Mouse (Mus musculus): ENCODE measurements at regions not wholly inside any gene's neighbourhood (a gene's known extent, or its start where the extent isn't known, plus 50 kb on each side); places are given as distances from the start of the nearest gene placed in this dataset.

DNA sequence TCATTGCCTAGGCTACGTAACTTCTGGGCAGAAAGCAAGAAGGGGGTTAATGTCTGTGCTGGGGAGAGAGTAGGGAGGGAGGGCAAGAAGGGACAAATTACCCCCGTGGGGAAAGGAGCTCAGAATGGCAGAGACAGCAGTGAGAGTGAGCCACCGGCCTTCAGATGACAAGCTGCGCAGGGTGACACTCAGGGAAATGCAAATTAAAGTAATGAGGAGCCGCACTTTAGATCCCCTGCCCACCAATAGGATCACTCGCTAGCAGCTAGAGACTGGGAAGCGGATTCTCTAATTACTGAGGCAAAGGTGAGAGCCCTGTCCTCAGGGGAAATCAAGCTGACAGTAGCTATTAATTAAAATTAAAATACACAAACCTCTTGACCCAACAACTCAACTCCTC is 202.5 kb downstream of the Arhgef10l start:
- H3K27me3 ChIP-seq (ENCODE audit: control insufficient read depth, insufficient read depth, insufficient read length), result peaks cover 63% of the 10 kb centered on the region

DNA sequence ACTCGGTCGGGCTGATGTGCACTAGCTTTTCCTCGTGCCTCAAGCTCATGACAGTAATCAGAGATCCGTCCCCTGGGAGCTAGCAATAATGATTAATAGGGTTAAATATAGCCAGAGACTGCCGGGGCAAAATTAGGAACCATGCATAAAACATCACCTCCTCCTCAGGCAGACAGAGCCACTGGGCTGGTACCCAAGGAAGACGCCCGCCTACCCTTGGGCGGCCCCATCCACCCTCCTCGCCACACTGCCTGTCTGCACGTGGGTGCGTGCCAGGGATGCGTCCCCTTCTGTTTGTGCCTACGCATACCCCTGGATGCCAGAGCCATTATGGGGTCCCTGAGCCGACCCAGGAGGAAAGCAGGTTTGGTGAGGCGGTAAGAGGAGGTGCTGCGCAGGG is 204.5 kb downstream of the Arhgef10l start:
- no peaks in the 10 kb centered on the region for H3K36me3 ChIP-seq (ENCODE audit: control insufficient read depth, insufficient read depth)
- H3K27me3 ChIP-seq (ENCODE audit: control insufficient read depth, insufficient read depth, insufficient read length), result peaks cover 46% of the 10 kb centered on the region
- no peaks in the 10 kb centered on the region for H3K79me2 ChIP-seq (ENCODE audit: control insufficient read depth, insufficient read depth)
- H3K4me3 ChIP-seq (ENCODE audit: insufficient read depth, poor library complexity, severe bottlenecking), result no peak overlapping the region
- no peak overlapping the region for H3ac ChIP-seq (ENCODE audit: control insufficient read depth, insufficient read length, low read depth)
- no peak for TF ChIP-seq MYOG (IDR thresholded peaks at IDR 0.05; ENCODE audit: control insufficient read depth, extremely low read depth, insufficient read length)
- no peak for TF ChIP-seq FOSL1 (IDR thresholded peaks at IDR 0.05; ENCODE audit: insufficient read depth, low read length, poor library complexity, severe bottlenecking)
- no peak for TF ChIP-seq MYOD1 (IDR thresholded peaks at IDR 0.05; ENCODE audit: control insufficient read depth, insufficient read length, low read depth)
- TF ChIP-seq CEBPB (IDR thresholded peaks at IDR 0.05; ENCODE audit: low read depth), result no peak
- no peak for TF ChIP-seq USF1 (IDR thresholded peaks at IDR 0.05; ENCODE audit: low read depth)
- no peak for TF ChIP-seq MAX (IDR thresholded peaks at IDR 0.05)
- TF ChIP-seq CTCF (IDR thresholded peaks at IDR 0.05; ENCODE audit: control insufficient read depth, insufficient read depth, insufficient read length), result no peak
- H3K79me3 ChIP-seq (ENCODE audit: low read depth), result no peaks in the 10 kb centered on the region

More for the DNA sequence above, 202.5 kb downstream of the Arhgef10l start:
- H3ac ChIP-seq (ENCODE audit: control insufficient read depth, insufficient read length, low read depth), result no peak overlapping the region
- H3K4me3 ChIP-seq (ENCODE audit: insufficient read depth, poor library complexity, severe bottlenecking), result no peak overlapping the region
- TF ChIP-seq USF1 (IDR thresholded peaks at IDR 0.05; ENCODE audit: low read depth) (no peak), MYOD1 (IDR thresholded peaks at IDR 0.05; ENCODE audit: control insufficient read depth, insufficient read length, low read depth) (no peak), MAX (IDR thresholded peaks at IDR 0.05) (no peak), FOSL1 (IDR thresholded peaks at IDR 0.05; ENCODE audit: insufficient read depth, low read length, poor library complexity, severe bottlenecking) (no peak), MYOG (IDR thresholded peaks at IDR 0.05; ENCODE audit: control insufficient read depth, extremely low read depth, insufficient read length) (no peak), CTCF (IDR thresholded peaks at IDR 0.05; ENCODE audit: control insufficient read depth, insufficient read depth, insufficient read length) (no peak), CEBPB (IDR thresholded peaks at IDR 0.05; ENCODE audit: low read depth) (no peak)
- H3K79me2 ChIP-seq (ENCODE audit: control insufficient read depth, insufficient read depth), result no peaks in the 10 kb centered on the region
- H3K79me3 ChIP-seq (ENCODE audit: low read depth), result no peaks in the 10 kb centered on the region
- H3K36me3 ChIP-seq (ENCODE audit: control insufficient read depth, insufficient read depth), result no peaks in the 10 kb centered on the region

DNA sequence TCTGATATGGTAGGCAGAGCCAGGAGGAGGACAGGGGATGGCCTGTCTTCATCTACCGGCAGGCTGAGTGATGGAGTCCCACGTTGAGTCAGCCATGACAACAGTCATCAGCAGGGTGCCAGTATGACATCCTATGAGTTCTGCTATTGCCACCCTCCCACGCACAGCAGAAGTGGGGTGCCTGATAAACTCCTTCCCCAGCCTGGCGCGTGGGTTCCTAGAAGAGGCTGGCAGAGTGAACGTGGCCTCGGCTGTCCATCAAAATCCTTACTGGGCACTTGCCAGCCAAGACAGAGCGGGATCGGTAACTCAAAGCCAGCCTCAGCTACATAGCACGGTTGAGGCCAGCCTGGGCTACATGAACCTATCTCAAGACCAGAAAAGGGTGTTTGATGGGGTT is 202.5 kb upstream of the Igsf21 start:
- no peaks in the 10 kb centered on the region for H3K36me3 ChIP-seq (ENCODE audit: control insufficient read depth, insufficient read depth)
- no peak overlapping the region for H3K4me3 ChIP-seq (ENCODE audit: insufficient read depth, poor library complexity, severe bottlenecking)

DNA sequence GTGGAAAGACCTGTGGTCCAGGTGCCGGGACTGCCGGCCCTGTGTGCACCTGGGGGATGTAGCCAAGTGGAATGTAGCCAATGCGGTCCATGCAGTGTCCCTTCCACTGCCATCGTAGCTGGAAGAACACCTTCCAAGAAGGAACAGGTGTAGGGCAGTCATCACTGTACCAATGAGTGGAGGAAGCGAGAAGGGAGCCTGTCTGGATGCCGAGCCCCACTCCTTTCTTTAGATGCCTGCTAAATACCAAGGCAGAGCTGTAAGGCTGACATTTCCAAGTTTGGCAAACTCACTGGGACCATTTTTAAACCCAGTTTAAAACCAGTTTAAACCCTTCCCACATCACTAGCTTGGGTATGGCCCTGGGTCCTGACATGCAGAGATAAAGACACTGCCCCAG is 199.9 kb upstream of the Igsf21 start:
- H3K79me3 ChIP-seq (ENCODE audit: low read depth), result no peaks in the 10 kb centered on the region
- peaks cover 11% of the 10 kb centered on the region for H3K27me3 ChIP-seq (ENCODE audit: control insufficient read depth, insufficient read depth, insufficient read length)
- no peak overlapping the region for H3K4me3 ChIP-seq (ENCODE audit: insufficient read depth, poor library complexity, severe bottlenecking)
- no peak overlapping the region for H3ac ChIP-seq (ENCODE audit: control insufficient read depth, insufficient read length, low read depth)
- H3K36me3 ChIP-seq (ENCODE audit: control insufficient read depth, insufficient read depth), result no peaks in the 10 kb centered on the region
- no peaks in the 10 kb centered on the region for H3K79me2 ChIP-seq (ENCODE audit: control insufficient read depth, insufficient read depth)
- TF ChIP-seq CEBPB (IDR thresholded peaks at IDR 0.05; ENCODE audit: low read depth), result no peak
- no peak for TF ChIP-seq USF1 (IDR thresholded peaks at IDR 0.05; ENCODE audit: low read depth)
- TF ChIP-seq MYOD1 (IDR thresholded peaks at IDR 0.05; ENCODE audit: control insufficient read depth, insufficient read length, low read depth), result no peak
- no peak for TF ChIP-seq CTCF (IDR thresholded peaks at IDR 0.05; ENCODE audit: control insufficient read depth, insufficient read depth, insufficient read length)
- TF ChIP-seq FOSL1 (IDR thresholded peaks at IDR 0.05; ENCODE audit: insufficient read depth, low read length, poor library complexity, severe bottlenecking), result no peak

More for the DNA sequence above, 202.5 kb upstream of the Igsf21 start:
- H3K79me3 ChIP-seq (ENCODE audit: low read depth), result no peaks in the 10 kb centered on the region
- TF ChIP-seq CEBPB (IDR thresholded peaks at IDR 0.05; ENCODE audit: low read depth) (no peak), MYOD1 (IDR thresholded peaks at IDR 0.05; ENCODE audit: control insufficient read depth, insufficient read length, low read depth) (no peak), FOSL1 (IDR thresholded peaks at IDR 0.05; ENCODE audit: insufficient read depth, low read length, poor library complexity, severe bottlenecking) (no peak), CTCF (IDR thresholded peaks at IDR 0.05; ENCODE audit: control insufficient read depth, insufficient read depth, insufficient read length) (no peak), MAX (IDR thresholded peaks at IDR 0.05) (no peak), USF1 (IDR thresholded peaks at IDR 0.05; ENCODE audit: low read depth) (no peak), MYOG (IDR thresholded peaks at IDR 0.05; ENCODE audit: control insufficient read depth, extremely low read depth, insufficient read length) (no peak)
- no peaks in the 10 kb centered on the region for H3K79me2 ChIP-seq (ENCODE audit: control insufficient read depth, insufficient read depth)
- H3ac ChIP-seq (ENCODE audit: control insufficient read depth, insufficient read length, low read depth), result no peak overlapping the region
- H3K27me3 ChIP-seq (ENCODE audit: control insufficient read depth, insufficient read depth, insufficient read length), result peaks cover 15% of the 10 kb centered on the region

DNA sequence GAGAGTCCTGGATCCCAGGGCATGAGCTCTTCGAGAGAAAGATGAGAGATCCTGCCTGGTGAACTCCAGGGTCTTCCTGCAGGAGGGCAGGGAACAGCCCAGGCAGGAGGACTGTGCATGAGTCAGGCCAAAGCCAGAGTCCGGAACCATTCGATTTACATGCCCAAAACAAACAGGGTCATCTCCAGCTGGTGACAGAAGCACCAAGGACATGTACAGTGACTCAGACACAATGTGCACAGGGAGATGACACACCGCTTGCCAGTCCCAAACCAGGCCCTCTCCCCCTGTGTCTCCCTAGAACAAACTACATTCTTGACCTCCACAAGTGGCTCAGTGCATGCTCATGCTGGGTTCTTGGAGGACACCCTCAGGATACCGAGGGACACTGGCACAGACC is 199.3 kb upstream of the Igsf21 start:
- Histone ChIP-seq H3K79me3 (ENCODE audit: low read depth) (no peaks in the 10 kb centered on the region), H3ac (ENCODE audit: control insufficient read depth, insufficient read length, low read depth) (no peak overlapping the region), H3K27me3 (ENCODE audit: control insufficient read depth, insufficient read depth, insufficient read length) (peaks cover 11% of the 10 kb centered on the region), H3K36me3 (ENCODE audit: control insufficient read depth, insufficient read depth) (no peaks in the 10 kb centered on the region), H3K79me2 (ENCODE audit: control insufficient read depth, insufficient read depth) (no peaks in the 10 kb centered on the region), H3K4me3 (ENCODE audit: insufficient read depth, poor library complexity, severe bottlenecking) (no peak overlapping the region)
- no peak for TF ChIP-seq CEBPB (IDR thresholded peaks at IDR 0.05; ENCODE audit: low read depth)
- TF ChIP-seq CTCF (IDR thresholded peaks at IDR 0.05; ENCODE audit: control insufficient read depth, insufficient read depth, insufficient read length), result no peak
- TF ChIP-seq USF1 (IDR thresholded peaks at IDR 0.05; ENCODE audit: low read depth), result no peak
- no peak for TF ChIP-seq MAX (IDR thresholded peaks at IDR 0.05)
- no peak for TF ChIP-seq MYOD1 (IDR thresholded peaks at IDR 0.05; ENCODE audit: control insufficient read depth, insufficient read length, low read depth)
- TF ChIP-seq MYOG (IDR thresholded peaks at IDR 0.05; ENCODE audit: control insufficient read depth, extremely low read depth, insufficient read length), result no peak
- TF ChIP-seq FOSL1 (IDR thresholded peaks at IDR 0.05; ENCODE audit: insufficient read depth, low read length, poor library complexity, severe bottlenecking), result no peak

DNA sequence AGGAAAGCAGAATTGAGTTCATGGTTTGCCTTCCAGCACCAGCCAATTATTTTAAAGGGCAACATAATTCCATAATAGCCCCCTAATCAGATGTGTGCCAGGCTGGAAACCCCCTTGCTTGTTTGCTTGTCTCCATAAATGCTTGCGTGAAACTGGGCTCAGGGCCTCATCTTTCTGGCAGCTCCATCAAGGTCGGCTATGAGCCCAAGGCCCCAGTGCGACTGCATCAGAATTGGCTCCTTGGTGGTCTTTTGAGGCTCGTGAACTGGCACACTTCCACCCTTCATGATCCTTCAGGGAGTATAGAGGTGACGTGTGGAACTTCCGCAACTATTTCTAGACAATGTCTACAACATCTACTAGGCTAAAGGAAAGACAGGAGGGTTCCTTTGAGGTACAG is 196.6 kb upstream of the Igsf21 start:
- no peak for TF ChIP-seq CTCF (IDR thresholded peaks at IDR 0.05; ENCODE audit: control insufficient read depth, insufficient read depth, insufficient read length)
- TF ChIP-seq MAX (IDR thresholded peaks at IDR 0.05), result no peak
- no peak for TF ChIP-seq FOSL1 (IDR thresholded peaks at IDR 0.05; ENCODE audit: insufficient read depth, low read length, poor library complexity, severe bottlenecking)
- TF ChIP-seq MYOG (IDR thresholded peaks at IDR 0.05; ENCODE audit: control insufficient read depth, extremely low read depth, insufficient read length), result no peak
- no peak for TF ChIP-seq USF1 (IDR thresholded peaks at IDR 0.05; ENCODE audit: low read depth)
- no peak for TF ChIP-seq CEBPB (IDR thresholded peaks at IDR 0.05; ENCODE audit: low read depth)
- TF ChIP-seq MYOD1 (IDR thresholded peaks at IDR 0.05; ENCODE audit: control insufficient read depth, insufficient read length, low read depth), result no peak
- peaks cover 8% of the 10 kb centered on the region for H3K27me3 ChIP-seq (ENCODE audit: control insufficient read depth, insufficient read depth, insufficient read length)
- H3K79me2 ChIP-seq (ENCODE audit: control insufficient read depth, insufficient read depth), result no peaks in the 10 kb centered on the region
- H3ac ChIP-seq (ENCODE audit: control insufficient read depth, insufficient read length, low read depth), result no peak overlapping the region
- H3K4me3 ChIP-seq (ENCODE audit: insufficient read depth, poor library complexity, severe bottlenecking), result no peak overlapping the region
- H3K36me3 ChIP-seq (ENCODE audit: control insufficient read depth, insufficient read depth), result no peaks in the 10 kb centered on the region
- H3K79me3 ChIP-seq (ENCODE audit: low read depth), result no peaks in the 10 kb centered on the region

All from C2C12 (cell line).